Mouse (Mus musculus): Measurements from ENCODE around the gene Trim47.

DNA sequence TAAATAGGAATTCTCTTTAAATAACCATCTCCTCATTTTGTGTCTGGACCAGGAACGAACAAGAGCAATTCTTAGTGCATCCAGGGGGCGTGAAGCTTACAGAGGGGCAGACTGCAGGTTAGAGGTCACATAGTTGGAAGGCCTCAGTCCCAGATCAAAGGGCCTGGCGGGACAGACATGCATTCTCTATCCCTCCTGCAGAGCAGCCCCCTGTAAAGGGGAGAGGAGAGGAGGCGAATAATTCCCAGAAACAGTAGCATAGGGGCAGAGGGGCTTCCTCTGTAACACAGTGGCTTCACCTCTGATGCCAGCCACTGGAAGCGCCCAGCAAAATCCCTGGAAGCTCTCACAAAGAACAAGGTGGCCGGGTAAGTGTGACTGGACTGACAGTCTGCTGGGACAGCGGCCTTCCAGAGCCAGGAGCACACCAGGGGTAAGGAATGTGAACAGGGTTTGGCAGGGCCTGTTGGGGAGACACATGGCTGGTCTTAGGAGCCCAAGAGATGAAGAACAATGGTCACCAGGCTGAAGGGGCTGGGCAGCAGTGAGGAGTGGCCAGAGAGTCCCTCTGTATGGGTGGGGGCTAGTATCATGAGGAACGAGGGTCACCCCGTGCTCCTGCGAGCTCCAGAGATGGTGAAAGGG is 48.2 kb downstream of the Trim47 start:
- TF ChIP-seq CTCF (IDR thresholded peaks at IDR 0.05; ENCODE audit: control insufficient read depth, insufficient read depth, insufficient replicate concordance, low read depth, low read length): no peak
- no peak for TF ChIP-seq POLR2A (IDR thresholded peaks at IDR 0.05; ENCODE audit: control insufficient read depth, low read depth, low read length)

Data from testis, adult 2 months (tissue).